Comparison of ENCODE assay signal across 11 mouse cellular contexts in the genomic region with DNA sequence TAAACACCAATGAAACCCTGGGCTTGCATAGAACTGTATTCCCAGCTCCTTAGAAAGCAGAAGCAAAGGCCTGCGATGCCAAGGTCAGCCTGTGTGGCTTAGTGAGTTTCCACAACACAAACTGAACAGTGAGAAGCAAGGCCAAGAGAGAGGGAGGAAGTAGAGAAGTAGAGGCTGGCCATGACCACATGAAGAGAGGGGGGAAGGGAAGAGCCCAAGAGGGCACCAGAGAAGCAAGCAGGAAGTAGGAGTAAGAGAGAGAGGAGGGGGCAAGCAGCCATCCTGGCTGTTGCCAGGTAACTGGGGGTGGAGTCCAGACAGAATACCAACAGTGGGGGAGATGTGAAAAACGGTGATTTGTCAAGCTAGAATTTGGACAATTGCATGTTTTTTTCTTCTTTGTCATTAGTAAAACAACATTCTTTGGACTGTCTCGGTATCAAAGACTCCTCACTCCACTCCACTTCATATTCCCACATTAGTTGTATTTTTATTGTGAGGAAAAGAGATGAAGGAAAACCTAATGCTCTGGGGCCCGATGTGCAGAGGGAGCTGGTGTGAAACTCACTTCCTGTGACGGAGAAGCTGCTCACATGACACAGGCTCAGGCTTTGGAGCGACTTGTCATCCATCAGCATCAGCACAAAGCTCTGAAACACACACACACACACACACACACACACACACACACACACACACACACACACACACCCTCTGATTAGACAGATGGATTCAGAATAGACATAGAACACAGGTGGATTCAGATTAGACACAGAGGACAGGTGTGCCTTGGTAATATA.
A peak's percentile ranks its signal among the peaks of the same experiment; 100 is the strongest.
DNase-seq lines count a peak whose midpoint lies in the region; TF ChIP-seq lines count a peak whose summit lies in the region.
"Had no signal": no experiment of that assay in that cellular context is flagged by ENCODE, and none has a peak within 500 bp of the region (broad histone marks: within the 10 kb centered on the region; RNA-seq: fewer than 3 reads in every experiment).

No protein-coding gene starts in this region.

- no peak overlapping the region for H3K4me3 ChIP-seq in embryonic fibroblast, embryonic 13.5 days (ENCODE audit: insufficient read depth, low read length)
- H3K4me3 ChIP-seq: forebrain, embryonic 13.5 days; hindbrain, embryonic 13.5 days; liver, embryonic 15.5 days had no signal

- intact Hi-C loops in left cerebral cortex, postnatal 25 days (cut with DNase I): no loop called here

- peak overlapping the region; percentile 100; the same call in 1 of the 2 replicates for H3K27ac ChIP-seq in embryonic fibroblast, embryonic 13.5 days (ENCODE audit: insufficient read depth, low read length)
- H3K27ac ChIP-seq: forebrain, embryonic 13.5 days; hindbrain, embryonic 13.5 days; liver, embryonic 15.5 days had no signal

- peaks cover 39% of the 10 kb centered on the region for H3K4me1 ChIP-seq in embryonic fibroblast, embryonic 13.5 days (ENCODE audit: control insufficient read depth, insufficient read depth, low read length)
- H3K4me1 ChIP-seq: forebrain, embryonic 13.5 days; liver, embryonic 15.5 days had no signal

- TF ChIP-seq POLR2A in embryonic fibroblast, embryonic 13.5 days (IDR thresholded peaks at IDR 0.05; ENCODE audit: low read depth, low read length): no peak

- no peak for TF ChIP-seq CTCF in embryonic fibroblast, embryonic 13.5 days (IDR thresholded peaks at IDR 0.05; ENCODE audit: borderline replicate concordance, insufficient read depth, low read length)

- peak; percentile 22 for DNase-seq in ovary, postnatal 36 days (ENCODE audit: low spot score)
- DNase-seq in ovary, postnatal 14 days (ENCODE audit: low spot score): no peak
- peak; percentile 67 for DNase-seq in lung, postnatal 36 days
- DNase-seq in thymus, postnatal 36 days: peak; percentile 46 to 68
- no peak for DNase-seq in urinary bladder, postnatal 25 days (ENCODE audit: low spot score)
- DNase-seq in right cerebral cortex, postnatal 36 days (ENCODE audit: low spot score in 2 of 2): no peak
- no peak for DNase-seq in left cerebral cortex, postnatal 25 days (ENCODE audit: low spot score in 2 of 2)

Comparison
In these comparisons a context has a peak if more than half of its experiments do, and no peak if none do; other contexts are left out.
1. DNase-seq: peak in ovary, postnatal 36 days (single experiment), lung, postnatal 36 days (single experiment) and thymus, postnatal 36 days (2 of 2); none in ovary, postnatal 14 days (single experiment), urinary bladder, postnatal 25 days (single experiment), right cerebral cortex, postnatal 36 days (0 of 2) and left cerebral cortex, postnatal 25 days (0 of 2).